Mouse (Mus musculus): Measurements from ENCODE around the gene Timd2. TPM values are rescaled to one million over a fixed set of nuclear protein-coding genes. Genes with fewer than 3 reads are reported as not detected.
"Not testable (repeated sequence)": the region's sequence is repeated elsewhere in the genome, so short reads cannot be mapped to it uniquely, and the experiment has no call there.

The Timd2 gene
- polyA plus RNA-seq, 1 experiment from 2014 or later = 0.08 TPM

DNA sequence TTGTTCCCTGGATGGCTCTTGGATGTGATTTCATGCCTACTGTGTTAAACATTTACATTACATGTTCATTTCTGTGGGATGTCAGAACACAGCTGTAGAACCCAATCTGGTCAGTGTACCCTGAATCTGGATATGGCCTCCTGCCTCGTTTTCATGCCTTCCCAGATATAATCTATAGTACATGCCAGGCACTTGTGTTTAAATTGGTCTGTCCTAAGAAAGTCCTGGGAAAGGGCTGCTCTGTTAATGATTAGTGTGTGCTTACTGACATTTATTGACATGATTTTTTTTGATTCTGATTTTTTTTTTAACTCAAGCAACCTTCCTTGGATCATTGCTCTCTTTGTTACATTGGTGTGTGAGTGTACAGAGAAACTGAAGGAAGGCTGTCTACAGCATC is 27.8 kb upstream of the Timd2 start:
- ATAC-seq (replicated peaks; ENCODE audit: extremely low read depth, insufficient read depth, low FRiP score) = no peak
- Histone ChIP-seq H3K4me3 (ENCODE audit: low read length) (no peak overlapping the region), H3K9me3 (replicated peaks; ENCODE audit: control insufficient read depth, low read length) (no peaks in the 10 kb centered on the region), H3K9ac (ENCODE audit: low read length) (no peak overlapping the region), H3K36me3 (ENCODE audit: control insufficient read depth, insufficient read depth) (no peaks in the 10 kb centered on the region), H3K27me3 (ENCODE audit: control insufficient read depth, insufficient read depth, low read length) (no peaks in the 10 kb centered on the region), H3K4me1 (ENCODE audit: control insufficient read depth, insufficient read depth, low read length) (no peaks in the 10 kb centered on the region), H3K4me2 (ENCODE audit: low read depth, low read length) (no peak overlapping the region), H3K27ac (ENCODE audit: low read length) (no peak overlapping the region)
- WGBS = 19% methylated on average over 1 of the region's 1 CpGs

DNA sequence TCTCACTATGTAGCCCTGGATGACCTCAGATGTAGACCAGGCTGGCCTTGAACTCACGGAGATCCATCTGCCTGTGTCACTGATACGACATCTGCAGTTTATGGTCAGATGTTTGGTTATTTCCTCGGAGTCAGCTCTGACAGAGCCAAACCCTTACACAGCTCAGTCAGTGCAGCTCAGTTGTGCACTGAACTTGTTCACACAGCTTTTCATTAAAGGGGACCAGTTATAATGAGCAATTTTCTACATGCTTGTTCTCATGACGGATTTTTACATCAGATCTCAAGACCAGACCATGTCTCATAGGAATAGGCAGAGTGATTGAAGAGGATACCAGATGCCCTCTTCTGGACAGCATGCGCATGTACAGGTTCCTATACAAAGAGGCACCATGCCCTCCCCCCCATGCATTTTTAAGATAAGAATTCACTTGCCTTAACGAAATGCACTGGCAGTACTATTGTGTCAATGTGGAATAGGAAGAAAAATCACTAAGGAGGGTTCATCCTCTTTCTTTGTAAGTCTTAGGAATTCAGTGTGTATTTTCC is 26.5 kb upstream of the Timd2 start:
- no peak for ATAC-seq (replicated peaks; ENCODE audit: extremely low read depth, insufficient read depth, low FRiP score)
- no peak overlapping the region for H3K4me3 ChIP-seq (ENCODE audit: low read length)
- H3K9me3 ChIP-seq (replicated peaks; ENCODE audit: control insufficient read depth, low read length) = no peaks in the 10 kb centered on the region
- H3K4me2 ChIP-seq (ENCODE audit: low read depth, low read length) = no peak overlapping the region
- 52% methylated on average over 6 of the region's 6 CpGs for WGBS
- H3K36me3 ChIP-seq (ENCODE audit: control insufficient read depth, insufficient read depth) = no peaks in the 10 kb centered on the region
- H3K9ac ChIP-seq (ENCODE audit: low read length) = no peak overlapping the region
- H3K27ac ChIP-seq (ENCODE audit: low read length) = no peak overlapping the region
- H3K27me3 ChIP-seq (ENCODE audit: control insufficient read depth, insufficient read depth, low read length) = no peaks in the 10 kb centered on the region
- H3K4me1 ChIP-seq (ENCODE audit: control insufficient read depth, insufficient read depth, low read length) = no peaks in the 10 kb centered on the region

DNA sequence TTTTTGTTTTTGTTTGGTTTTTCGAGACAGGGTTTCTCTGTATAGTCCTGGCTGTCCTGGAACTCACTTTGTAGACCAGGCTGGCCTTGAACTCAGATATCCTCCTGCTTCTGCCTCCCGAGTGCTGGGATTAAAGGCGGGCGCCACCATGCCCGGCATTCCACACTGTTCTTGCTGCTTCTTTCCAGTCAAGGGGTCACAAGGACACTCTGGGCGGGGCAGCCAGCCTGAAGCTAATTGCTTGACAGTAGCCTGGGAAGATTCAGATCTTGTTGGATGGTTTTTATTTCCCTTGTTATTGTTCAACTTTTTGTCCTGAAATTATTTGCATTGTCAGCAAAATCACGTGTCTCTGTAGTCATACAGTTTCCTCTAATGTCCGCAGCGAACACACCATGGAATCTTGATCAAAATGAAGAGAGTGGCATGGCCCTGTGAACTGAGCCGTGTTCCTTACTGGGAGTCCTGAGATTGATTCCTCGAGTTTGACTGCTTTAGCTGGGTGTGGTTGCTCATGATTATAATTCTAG is 24.7 kb upstream of the Timd2 start:
- Histone ChIP-seq H3K4me3 (ENCODE audit: low read length) (no peak overlapping the region), H3K4me2 (ENCODE audit: low read depth, low read length) (no peak overlapping the region), H3K9ac (ENCODE audit: low read length) (no peak overlapping the region), H3K27ac (ENCODE audit: low read length) (no peak overlapping the region), H3K27me3 (ENCODE audit: control insufficient read depth, insufficient read depth, low read length) (no peaks in the 10 kb centered on the region), H3K9me3 (replicated peaks; ENCODE audit: control insufficient read depth, low read length) (no peaks in the 10 kb centered on the region), H3K36me3 (ENCODE audit: control insufficient read depth, insufficient read depth) (no peaks in the 10 kb centered on the region), H3K4me1 (ENCODE audit: control insufficient read depth, insufficient read depth, low read length) (no peaks in the 10 kb centered on the region)
- WGBS = 78% methylated on average over 11 of the region's 11 CpGs
- no peak for ATAC-seq (replicated peaks; ENCODE audit: extremely low read depth, insufficient read depth, low FRiP score)

- H3K9me3 ChIP-seq (replicated peaks; ENCODE audit: control insufficient read depth, low read length) = peaks cover 6% of the 10 kb centered on the region; the same call in 1 of the 2 replicates
- H3K4me3 ChIP-seq (ENCODE audit: low read length) = no peak overlapping the region
- 81% methylated on average over 5 of the region's 5 CpGs for WGBS
- H3K27me3 ChIP-seq (ENCODE audit: control insufficient read depth, insufficient read depth, low read length) = no peaks in the 10 kb centered on the region
- no peak overlapping the region for H3K27ac ChIP-seq (ENCODE audit: low read length)
- no peaks in the 10 kb centered on the region for H3K4me1 ChIP-seq (ENCODE audit: control insufficient read depth, insufficient read depth, low read length)
- no peak for ATAC-seq (replicated peaks; ENCODE audit: extremely low read depth, insufficient read depth, low FRiP score)
- H3K4me2 ChIP-seq (ENCODE audit: low read depth, low read length) = no peak overlapping the region
- no peaks in the 10 kb centered on the region for H3K36me3 ChIP-seq (ENCODE audit: control insufficient read depth, insufficient read depth)
- no peak overlapping the region for H3K9ac ChIP-seq (ENCODE audit: low read length)
Observed at GRCm38 (mm10) chr11:46698830-46699229, 8.0 kb downstream of the Timd2 start.

- ATAC-seq (replicated peaks; ENCODE audit: extremely low read depth, insufficient read depth, low FRiP score) = no peak
- WGBS = 71% methylated on average over 6 of the region's 6 CpGs
- H3K9ac ChIP-seq (ENCODE audit: low read length) = no peak overlapping the region
- H3K4me3 ChIP-seq (ENCODE audit: low read length) = no peak overlapping the region
- peaks cover 6% of the 10 kb centered on the region; the same call in 1 of the 2 replicates for H3K9me3 ChIP-seq (replicated peaks; ENCODE audit: control insufficient read depth, low read length)
- no peak overlapping the region for H3K27ac ChIP-seq (ENCODE audit: low read length)
- H3K4me2 ChIP-seq (ENCODE audit: low read depth, low read length) = no peak overlapping the region
- H3K27me3 ChIP-seq (ENCODE audit: control insufficient read depth, insufficient read depth, low read length) = no peaks in the 10 kb centered on the region
- no peaks in the 10 kb centered on the region for H3K36me3 ChIP-seq (ENCODE audit: control insufficient read depth, insufficient read depth)
- H3K4me1 ChIP-seq (ENCODE audit: control insufficient read depth, insufficient read depth, low read length) = no peaks in the 10 kb centered on the region
Observed at GRCm38 (mm10) chr11:46698278-46698655, 8.6 kb downstream of the Timd2 start.

GRCm38 (mm10) chr11:46697433-46698277 is 9.2 kb downstream of the Timd2 start:
- peaks cover 6% of the 10 kb centered on the region; the same call in 1 of the 2 replicates for H3K9me3 ChIP-seq (replicated peaks; ENCODE audit: control insufficient read depth, low read length)
- WGBS = 69% methylated on average over 5 of the region's 5 CpGs
- no peak overlapping the region for H3K4me2 ChIP-seq (ENCODE audit: low read depth, low read length)
- no peaks in the 10 kb centered on the region for H3K36me3 ChIP-seq (ENCODE audit: control insufficient read depth, insufficient read depth)
- H3K4me1 ChIP-seq (ENCODE audit: control insufficient read depth, insufficient read depth, low read length) = no peaks in the 10 kb centered on the region
- H3K4me3 ChIP-seq (ENCODE audit: low read length) = no peak overlapping the region
- no peak for ATAC-seq (replicated peaks; ENCODE audit: extremely low read depth, insufficient read depth, low FRiP score)
- no peaks in the 10 kb centered on the region for H3K27me3 ChIP-seq (ENCODE audit: control insufficient read depth, insufficient read depth, low read length)
- H3K9ac ChIP-seq (ENCODE audit: low read length) = no peak overlapping the region
- H3K27ac ChIP-seq (ENCODE audit: low read length) = no peak overlapping the region

DNA sequence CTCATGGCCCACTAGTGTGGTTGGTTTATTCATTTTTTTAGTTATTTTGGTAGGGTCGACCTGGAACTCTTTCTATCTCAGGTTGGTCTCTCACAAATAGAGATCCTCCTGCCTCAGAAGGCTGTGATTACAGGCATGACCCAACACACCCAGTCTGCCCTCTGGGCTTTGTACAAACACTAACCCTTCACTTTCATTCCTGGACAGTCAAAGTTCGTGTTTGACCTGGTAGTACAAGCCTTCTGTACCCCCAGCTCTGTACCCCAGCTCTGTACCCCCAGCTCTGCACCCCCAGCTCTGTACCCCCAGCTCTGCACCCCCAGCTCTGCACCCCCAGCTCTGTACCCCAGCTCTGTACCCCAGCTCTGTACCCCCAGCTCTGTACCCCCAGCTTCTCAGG is 11.0 kb downstream of the Timd2 start:
- WGBS = 72% methylated on average over 2 of the region's 2 CpGs
- not testable (repeated sequence) for H3K27me3 ChIP-seq (ENCODE audit: control insufficient read depth, insufficient read depth, low read length); ATAC-seq (replicated peaks; ENCODE audit: extremely low read depth, insufficient read depth, low FRiP score); H3K4me2 ChIP-seq (ENCODE audit: low read depth, low read length); H3K4me1 ChIP-seq (ENCODE audit: control insufficient read depth, insufficient read depth, low read length); H3K9ac ChIP-seq (ENCODE audit: low read length); H3K27ac ChIP-seq (ENCODE audit: low read length); H3K36me3 ChIP-seq (ENCODE audit: control insufficient read depth, insufficient read depth); H3K9me3 ChIP-seq (replicated peaks; ENCODE audit: control insufficient read depth, low read length); H3K4me3 ChIP-seq (ENCODE audit: low read length)

DNA sequence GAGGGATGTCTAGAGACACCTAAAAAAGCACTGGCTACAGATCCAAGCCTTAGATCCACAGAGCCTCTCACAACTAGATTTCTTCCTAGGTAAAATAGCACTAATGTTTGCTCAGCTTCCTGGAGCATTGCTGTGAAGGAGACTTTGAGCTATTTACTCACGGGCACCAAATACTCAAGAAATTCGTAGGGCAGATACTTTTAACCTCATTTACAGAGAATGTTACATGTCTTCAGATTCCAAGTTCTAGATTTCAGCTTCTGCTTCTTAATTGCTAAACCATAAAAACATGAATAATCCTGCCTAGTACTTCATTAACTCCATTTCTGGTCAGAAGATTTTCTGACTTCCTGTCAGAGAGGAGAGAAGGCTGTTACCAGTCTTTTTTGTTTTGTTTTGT is 16.7 kb downstream of the Timd2 start:
- Histone ChIP-seq H3K9ac (ENCODE audit: low read length) (no peak overlapping the region), H3K4me3 (ENCODE audit: low read length) (no peak overlapping the region), H3K4me1 (ENCODE audit: control insufficient read depth, insufficient read depth, low read length) (no peaks in the 10 kb centered on the region), H3K4me2 (ENCODE audit: low read depth, low read length) (no peak overlapping the region), H3K36me3 (ENCODE audit: control insufficient read depth, insufficient read depth) (no peaks in the 10 kb centered on the region), H3K9me3 (replicated peaks; ENCODE audit: control insufficient read depth, low read length) (no peaks in the 10 kb centered on the region), H3K27ac (ENCODE audit: low read length) (no peak overlapping the region), H3K27me3 (ENCODE audit: control insufficient read depth, insufficient read depth, low read length) (no peaks in the 10 kb centered on the region)
- no peak for ATAC-seq (replicated peaks; ENCODE audit: extremely low read depth, insufficient read depth, low FRiP score)
- WGBS = 77% methylated on average over 2 of the region's 2 CpGs

DNA sequence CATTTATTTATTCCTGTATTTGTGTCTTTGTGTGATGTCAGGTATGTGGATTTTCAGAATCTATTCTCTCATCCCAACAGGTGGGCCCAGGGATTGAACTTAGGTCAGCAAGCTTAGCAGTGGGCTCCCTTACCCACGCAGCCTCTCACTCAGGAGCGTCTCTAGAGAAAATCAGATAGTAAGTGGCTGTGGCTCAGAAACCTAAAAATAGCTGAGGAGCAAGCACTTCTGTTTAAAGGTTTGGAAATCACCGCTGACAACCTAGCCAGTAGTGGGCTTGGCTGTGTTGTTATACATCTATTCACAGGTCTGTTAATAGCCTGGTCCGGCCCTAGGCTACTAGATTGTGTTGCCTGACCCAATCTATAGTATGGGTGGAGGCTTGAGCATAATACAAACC is 23.1 kb downstream of the Timd2 start:
- Histone ChIP-seq H3K4me1 (ENCODE audit: control insufficient read depth, insufficient read depth, low read length) (peaks cover 3% of the 10 kb centered on the region; the same call in 1 of the 2 replicates), H3K9ac (ENCODE audit: low read length) (no peak overlapping the region), H3K27me3 (ENCODE audit: control insufficient read depth, insufficient read depth, low read length) (no peaks in the 10 kb centered on the region), H3K36me3 (ENCODE audit: control insufficient read depth, insufficient read depth) (no peaks in the 10 kb centered on the region), H3K27ac (ENCODE audit: low read length) (no peak overlapping the region), H3K4me3 (ENCODE audit: low read length) (no peak overlapping the region), H3K9me3 (replicated peaks; ENCODE audit: control insufficient read depth, low read length) (no peaks in the 10 kb centered on the region), H3K4me2 (ENCODE audit: low read depth, low read length) (no peak overlapping the region)
- no peak for ATAC-seq (replicated peaks; ENCODE audit: extremely low read depth, insufficient read depth, low FRiP score)
- 26% methylated on average over 4 of the region's 4 CpGs for WGBS

Data from heart, embryonic 16.5 days (tissue).